Mouse (Mus musculus): ENCODE results near the gene Ephx1.
"Not testable (repeated sequence)": the region's sequence is repeated elsewhere in the genome, so short reads cannot be mapped to it uniquely, and the experiment has no call there.

The Ephx1 gene

DNA sequence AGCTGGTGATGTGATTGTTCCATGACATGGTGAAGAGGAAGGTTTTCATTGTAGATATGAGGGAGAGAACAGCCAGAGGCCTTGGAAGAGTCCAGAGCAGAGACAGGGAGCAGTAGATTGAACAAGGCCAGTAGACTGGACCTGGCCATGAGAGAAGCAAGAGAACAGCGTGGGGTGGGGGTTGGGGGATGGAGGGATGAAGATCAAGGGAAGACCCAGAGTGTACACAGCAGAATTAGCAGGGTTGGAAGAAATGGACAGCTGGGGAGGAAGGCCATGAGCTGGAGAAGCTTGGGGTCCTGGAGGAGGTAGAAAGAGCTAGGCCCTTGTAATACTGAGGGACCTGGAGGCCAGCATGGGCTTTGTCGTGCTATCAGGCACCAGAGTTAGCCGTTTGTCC, 8.3 kb downstream of the Ephx1 start:
- no peak for DNase-seq

DNA sequence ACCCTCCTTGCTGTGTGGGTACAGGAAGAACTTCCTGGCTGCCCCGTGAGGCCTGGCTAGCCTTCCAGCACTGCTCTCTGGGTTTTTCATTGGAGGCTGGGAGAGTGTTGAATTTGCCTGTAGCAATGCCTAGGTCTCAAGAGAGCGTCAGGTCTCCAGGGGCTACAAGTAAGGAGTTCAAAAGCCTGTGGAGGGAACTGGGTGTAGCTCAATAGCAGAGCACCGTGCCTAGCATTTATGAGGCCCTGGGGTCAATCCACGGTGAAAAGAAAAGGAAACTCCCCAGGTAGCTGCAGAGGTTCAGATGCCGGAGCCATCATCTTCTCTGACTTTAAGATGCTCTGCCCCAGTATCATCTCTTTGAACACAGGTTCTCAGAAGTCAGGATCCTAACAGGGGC, 9.1 kb downstream of the Ephx1 start:
- DNase-seq: no peak

GRCm38 (mm10) chr1:181010171-181010932, 10.4 kb downstream of the Ephx1 start:
- no peak for DNase-seq

- peak; percentile 55 for DNase-seq
These were observed 10.9 kb downstream of the Ephx1 start for GRCm38 (mm10) chr1:181009754-181010153.

DNA sequence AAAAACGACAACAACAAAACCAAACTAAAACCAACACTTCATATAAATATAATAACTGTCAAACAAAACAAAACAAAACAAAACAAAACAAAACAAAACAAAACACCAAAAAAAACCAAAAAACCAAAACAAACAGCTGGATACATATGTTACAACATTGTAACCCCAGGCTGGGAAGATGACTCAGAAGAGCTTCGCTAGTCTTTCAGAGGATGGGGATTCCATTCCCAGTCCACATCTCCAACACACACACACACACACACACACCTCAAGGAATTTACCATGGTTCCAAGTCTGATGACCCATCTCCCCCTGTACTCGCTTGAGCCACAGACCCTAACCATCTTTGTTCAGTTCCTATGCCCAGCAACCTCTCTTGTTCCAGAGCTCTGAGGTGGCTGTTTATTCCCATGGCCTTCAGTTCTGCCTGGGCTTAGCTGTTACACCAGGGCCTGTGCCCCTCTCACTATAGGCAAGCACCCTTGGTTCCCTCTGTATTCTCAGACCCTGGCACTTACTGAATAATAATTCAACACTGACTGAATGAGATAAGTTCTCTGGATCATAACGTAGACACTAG, 11.6 kb downstream of the Ephx1 start:
- DNase-seq: no peak

GRCm38 (mm10) chr1:181008266-181008665, 12.4 kb downstream of the Ephx1 start:
- DNase-seq: no peak

DNA sequence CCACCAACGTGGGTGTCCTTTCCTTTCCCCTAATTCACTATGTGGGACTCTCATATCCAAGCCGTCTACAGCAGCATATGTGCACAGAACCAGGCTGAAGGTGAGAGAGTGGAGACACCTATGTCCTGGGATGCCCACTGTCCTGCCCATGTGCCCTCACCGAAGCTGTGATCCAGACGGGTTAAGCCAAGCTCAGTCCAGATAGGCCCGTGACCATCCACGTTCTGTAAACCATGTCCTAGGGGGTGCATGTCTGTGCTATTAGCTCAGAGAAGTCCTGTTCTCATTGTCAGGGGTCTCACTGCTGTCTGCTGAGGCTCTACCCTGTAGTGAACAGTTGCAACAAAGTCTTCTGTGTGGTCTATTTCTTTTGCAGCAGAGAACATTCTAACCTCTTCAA, 12.9 kb downstream of the Ephx1 start:
- DNase-seq: no peak

GRCm38 (mm10) chr1:181005331-181005730, 15.4 kb downstream of the Ephx1 start:
- no peak for DNase-seq

- DNase-seq: no peak
These were observed 16.9 kb downstream of the Ephx1 start for GRCm38 (mm10) chr1:181003790-181004189.

GRCm38 (mm10) chr1:181001621-181002020, 19.1 kb downstream of the Ephx1 start:
- DNase-seq: no peak

DNA sequence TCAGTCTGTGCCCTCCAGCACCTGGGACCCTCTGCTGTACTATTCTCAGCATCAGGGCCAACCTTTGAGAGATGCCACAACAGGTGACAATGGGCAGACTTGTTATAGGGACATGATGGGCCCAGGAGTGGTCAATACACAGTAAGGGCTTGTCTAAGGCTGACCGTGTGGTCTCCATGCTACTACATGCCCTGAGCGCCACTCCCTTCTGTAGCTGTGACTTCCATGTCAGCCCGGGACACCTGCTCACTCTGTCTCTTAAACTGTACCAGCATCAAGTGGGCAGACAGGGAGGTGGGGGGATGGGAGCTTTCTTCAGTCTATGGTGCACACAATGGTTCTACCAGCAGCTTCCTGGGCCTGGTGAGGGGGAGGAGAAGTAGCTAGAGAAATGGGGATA, 19.5 kb downstream of the Ephx1 start:
- no peak for DNase-seq

DNA sequence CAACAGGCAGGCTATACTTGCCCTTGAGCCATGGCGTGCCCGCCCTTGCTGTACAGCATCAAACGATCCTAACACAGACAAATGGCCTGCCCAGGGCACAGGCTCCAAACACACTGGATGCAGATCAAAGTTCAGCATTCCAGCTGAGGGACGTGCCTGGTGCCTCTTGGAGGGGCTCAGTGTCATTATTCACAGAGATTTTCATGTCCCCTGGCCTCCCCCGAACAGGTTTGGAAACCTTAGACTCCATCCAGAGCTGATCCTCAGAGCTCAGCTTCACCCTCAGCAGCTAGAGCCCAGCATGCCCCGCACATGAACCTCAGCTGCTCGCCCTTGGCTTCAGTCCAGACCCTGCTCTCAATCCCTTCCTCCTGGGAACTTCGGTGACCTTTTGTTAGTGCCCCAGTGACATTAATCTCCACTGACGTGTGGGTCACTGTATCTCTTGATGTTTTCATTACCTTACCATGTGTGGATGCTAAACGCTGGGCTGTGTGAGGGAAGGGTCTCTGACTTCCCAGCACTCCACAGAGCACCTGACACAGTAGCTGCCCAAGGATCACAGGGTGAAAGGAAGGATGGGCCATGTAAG, 20.1 kb downstream of the Ephx1 start:
- DNase-seq: no peak

DNA sequence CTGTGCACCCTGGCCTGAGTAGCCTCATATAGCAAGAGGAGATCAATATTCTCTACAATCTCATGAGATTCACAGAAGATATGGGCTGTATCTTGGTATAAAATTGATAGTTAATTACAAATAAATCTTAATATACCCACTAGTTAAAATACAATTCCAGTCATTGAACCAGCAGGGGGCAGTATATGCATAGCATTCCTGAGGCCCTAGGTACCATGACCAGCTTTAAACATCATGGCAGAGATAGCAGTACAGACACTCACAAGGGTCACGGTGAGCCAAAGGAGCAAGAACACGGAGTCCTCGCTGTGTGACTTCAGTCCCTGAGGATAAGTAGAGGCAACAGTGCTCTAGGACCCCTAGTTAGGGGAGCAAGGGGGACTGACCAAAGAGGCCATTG, 28.6 kb downstream of the Ephx1 start:
- DNase-seq: peak; percentile 28

- no peak for DNase-seq
These were observed 30.0 kb downstream of the Ephx1 start for GRCm38 (mm10) chr1:180990671-180991070.

GRCm38 (mm10) chr1:180987759-180988158, 32.9 kb downstream of the Ephx1 start:
- DNase-seq: peak; percentile 66

DNA sequence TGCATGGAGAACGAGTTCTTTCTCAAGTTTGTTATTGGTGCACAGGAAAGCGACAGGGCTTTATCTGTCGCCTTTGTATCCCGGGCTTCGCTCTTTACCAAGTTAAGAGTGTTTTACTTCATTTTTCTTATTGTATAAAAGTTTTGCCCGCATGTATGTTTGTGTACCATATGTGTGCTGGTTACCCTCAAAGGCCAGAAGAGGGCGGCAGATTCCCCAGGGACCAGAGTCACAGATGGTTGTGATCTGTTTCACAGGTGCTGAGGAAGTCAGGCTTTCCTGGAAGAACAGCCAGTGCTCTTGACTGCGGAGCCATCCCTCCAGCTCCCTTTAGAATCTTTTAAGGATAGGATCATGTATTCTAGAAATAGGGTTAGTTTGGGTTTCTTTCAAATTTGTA, 34.0 kb downstream of the Ephx1 start:
- DNase-seq: no peak

DNA sequence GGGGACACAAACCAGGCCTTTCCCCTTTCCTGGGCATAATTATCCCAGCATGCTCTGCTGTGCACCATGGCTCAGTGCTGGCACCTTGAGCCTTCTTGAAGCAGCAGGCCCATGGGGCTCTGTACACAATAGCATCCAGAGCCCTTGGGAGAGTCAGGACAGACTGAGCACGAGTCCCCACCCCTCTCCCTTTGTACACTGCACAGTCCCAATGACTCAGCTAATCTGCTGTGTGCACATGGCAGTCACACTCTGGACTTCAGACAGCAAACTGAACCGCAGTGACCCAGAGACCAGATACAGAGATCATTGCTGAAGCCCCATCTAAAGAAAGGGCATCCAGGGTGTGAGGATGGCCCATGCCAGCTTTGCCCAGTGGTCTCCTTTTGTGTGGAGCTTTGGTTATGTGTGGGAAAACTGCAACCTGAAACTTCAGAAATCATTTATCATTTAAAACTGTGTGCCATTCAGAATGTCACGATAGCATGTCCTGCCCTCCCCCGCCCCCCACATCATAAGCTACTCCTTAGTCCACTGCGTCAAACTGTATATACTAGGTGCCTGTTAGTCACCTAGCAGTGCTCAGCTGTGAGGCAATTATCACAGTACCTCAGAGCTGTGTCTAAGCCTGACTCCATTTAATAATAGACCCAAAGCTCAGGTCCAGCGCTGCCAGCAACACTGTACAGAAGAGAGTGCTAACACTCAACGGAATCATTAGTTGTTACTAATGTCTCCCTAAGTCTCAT, 39.2 kb downstream of the Ephx1 start:
- not testable (repeated sequence) for DNase-seq

GRCm38 (mm10) chr1:180980464-180980863, 40.2 kb downstream of the Ephx1 start:
- DNase-seq: no peak

- no peak for DNase-seq
These were observed 41.0 kb downstream of the Ephx1 start for GRCm38 (mm10) chr1:180979484-180980251.

DNA sequence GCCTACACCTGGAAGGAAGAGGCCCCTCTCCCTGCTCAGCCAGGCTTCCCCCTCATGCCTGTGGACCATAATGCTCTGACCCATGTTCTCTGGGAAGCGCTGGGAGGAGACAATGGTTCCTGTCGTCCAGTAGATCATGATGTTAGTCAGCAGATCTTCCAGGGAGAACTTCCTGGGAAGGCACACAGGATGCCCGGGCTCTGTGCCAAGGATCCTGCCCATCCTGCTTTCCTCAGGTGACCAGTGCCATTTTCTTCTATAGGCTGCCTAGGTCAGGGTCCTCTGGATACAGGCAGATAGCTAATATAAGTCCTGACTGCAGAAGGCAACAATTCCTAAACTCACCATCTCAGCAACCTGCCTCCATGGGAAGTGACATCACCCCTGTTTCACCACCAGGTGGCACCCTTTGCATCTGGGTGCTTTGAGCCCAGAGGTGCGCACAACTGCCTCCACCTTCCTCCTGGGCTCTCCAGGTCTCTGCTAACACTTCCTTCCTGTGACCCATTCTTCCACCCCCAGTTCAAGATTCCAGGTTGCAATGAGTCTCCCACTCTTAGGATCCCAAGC, 44.5 kb downstream of the Ephx1 start:
- no peak for DNase-seq

- no peak for DNase-seq
These were observed 46.5 kb downstream of the Ephx1 start for GRCm38 (mm10) chr1:180974126-180974746.

DNA sequence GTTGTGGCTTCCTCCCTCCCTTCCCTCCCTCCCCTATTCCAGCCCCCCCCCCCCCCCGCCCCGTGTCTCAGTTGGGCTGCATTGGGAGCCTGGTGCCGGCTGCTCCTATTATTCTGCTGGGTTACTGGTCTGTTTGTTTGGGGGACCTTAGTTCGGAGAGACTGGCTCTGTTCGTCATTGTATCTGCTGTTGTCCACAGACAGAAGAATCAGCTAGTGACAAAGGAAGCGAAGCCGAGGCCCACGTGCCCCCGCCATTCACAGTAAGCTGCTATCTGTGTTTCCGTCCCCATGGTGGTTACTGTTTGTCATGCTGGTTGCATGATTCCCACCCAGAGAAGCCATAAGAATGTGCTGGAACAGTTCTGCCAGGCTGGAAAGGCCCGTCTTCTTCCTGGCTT, 47.8 kb downstream of the Ephx1 start:
- DNase-seq: no peak
